Mouse (Mus musculus): ENCODE measurements around the gene Slit2. TPM values are rescaled to one million over a fixed set of nuclear protein-coding genes. Genes with fewer than 3 reads are reported as not detected.

Gene Slit2
- total and polyA plus RNA-seq, 2 experiments from 2014 or later, result 7.7 to 41.5 TPM

DNA sequence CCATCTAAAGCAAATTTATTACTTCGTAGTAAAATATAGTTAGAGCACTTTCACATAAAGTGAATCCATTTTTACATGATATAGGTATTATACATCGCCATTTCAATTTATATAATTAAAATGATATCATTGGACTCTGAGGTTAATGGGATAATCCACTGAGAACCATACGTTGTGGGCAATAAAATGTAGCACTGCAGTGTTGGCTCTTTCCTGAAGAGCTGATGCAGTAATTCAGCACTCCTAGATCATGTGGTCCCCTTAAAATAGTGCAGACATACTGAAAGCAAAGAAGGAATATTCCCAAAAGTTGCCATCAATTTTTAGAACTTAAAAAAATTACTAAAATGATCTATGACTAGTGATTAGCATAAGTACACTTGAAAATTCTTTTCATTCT lies 177.9 kb downstream of the Slit2 start:
- Histone ChIP-seq H3K4me2 (ENCODE audit: low read depth) (no peak overlapping the region), H3K4me3 (ENCODE audit: low read depth, low read length) (no peak overlapping the region), H3K27ac (ENCODE audit: low read depth, low read length) (no peak overlapping the region), H3K4me1 (ENCODE audit: insufficient read depth) (no peaks in the 10 kb centered on the region), H3K36me3 (ENCODE audit: insufficient read depth) (no peaks in the 10 kb centered on the region), H3K9me3 (ENCODE audit: low read length) (no peaks in the 10 kb centered on the region; the same call in 1 of the 2 replicates), H3K9ac (no peak overlapping the region), H3K27me3 (ENCODE audit: insufficient read depth, low read length) (no peaks in the 10 kb centered on the region)
- no peak for TF ChIP-seq CTCF (IDR thresholded peaks at IDR 0.05; ENCODE audit: low read depth)
- no peak for ATAC-seq
- DNase-seq, result no peak
- WGBS, result 88% methylated on average over 3 of the region's 3 CpGs

DNA sequence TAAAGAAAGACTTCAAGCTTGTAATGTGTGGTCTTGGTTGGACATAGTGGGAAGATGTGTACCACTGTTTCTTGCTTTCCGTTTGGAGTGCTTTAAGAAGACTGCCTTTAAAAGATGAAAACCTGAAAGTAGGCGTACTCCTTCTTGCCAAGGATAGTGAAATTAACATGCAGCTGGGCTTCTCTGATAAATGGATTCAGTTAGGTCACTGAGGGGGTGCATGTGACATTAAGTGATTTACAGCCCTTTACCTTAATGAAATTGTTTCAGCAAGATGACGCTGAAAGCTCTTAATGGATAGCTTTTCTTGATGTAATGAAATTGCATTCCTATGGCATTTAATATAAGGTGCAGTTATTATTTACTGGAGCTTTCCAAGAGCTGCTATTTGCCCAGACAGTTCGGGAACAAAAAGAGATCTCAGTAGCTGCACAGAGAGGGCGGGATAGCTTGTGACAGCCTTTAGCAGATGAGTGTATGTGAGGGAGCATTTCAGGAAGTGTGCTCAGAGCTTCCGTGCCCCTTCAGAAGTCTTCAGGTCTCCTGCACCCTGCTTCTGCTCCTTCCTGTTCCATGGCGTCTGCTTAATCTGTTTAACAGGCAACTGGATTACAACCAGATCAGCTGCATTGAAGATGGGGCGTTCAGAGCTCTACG lies 198.8 kb downstream of the Slit2 start:
- no peak for TF ChIP-seq CTCF (IDR thresholded peaks at IDR 0.05; ENCODE audit: low read depth)
- Histone ChIP-seq H3K4me3 (ENCODE audit: low read depth, low read length) (no peak overlapping the region), H3K36me3 (ENCODE audit: insufficient read depth) (no peaks in the 10 kb centered on the region), H3K9ac (no peak overlapping the region), H3K4me1 (ENCODE audit: insufficient read depth) (no peaks in the 10 kb centered on the region), H3K9me3 (ENCODE audit: low read length) (no peaks in the 10 kb centered on the region), H3K27me3 (ENCODE audit: insufficient read depth, low read length) (no peaks in the 10 kb centered on the region), H3K4me2 (ENCODE audit: low read depth) (no peak overlapping the region), H3K27ac (ENCODE audit: low read depth, low read length) (no peak overlapping the region)
- WGBS, result 60% methylated on average over 9 of the region's 9 CpGs
- ATAC-seq (no peak), DNase-seq (no peak)

DNA sequence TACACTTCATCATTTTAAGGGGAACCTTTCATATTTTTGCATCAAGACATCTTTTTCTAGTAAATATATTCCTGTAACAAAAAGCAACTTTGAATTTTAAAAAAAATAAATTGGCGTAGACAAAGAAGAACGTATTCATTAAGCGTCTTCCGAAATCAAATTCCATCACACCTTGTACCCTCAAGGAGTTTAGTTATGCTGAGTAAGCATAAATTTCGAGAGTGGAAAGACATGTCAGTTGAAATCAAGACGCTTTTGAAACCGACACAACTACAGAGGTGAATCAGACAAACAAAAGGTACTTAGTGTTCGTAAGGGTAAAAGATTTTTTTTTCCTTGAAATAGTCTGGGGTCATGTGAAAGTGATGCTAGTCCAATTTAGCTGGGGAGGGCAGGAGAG lies 201.4 kb downstream of the Slit2 start:
- no peak overlapping the region for H3K4me3 ChIP-seq (ENCODE audit: low read depth, low read length)
- H3K27me3 ChIP-seq (ENCODE audit: insufficient read depth, low read length), result no peaks in the 10 kb centered on the region
- no peak overlapping the region for H3K4me2 ChIP-seq (ENCODE audit: low read depth)
- H3K27ac ChIP-seq (ENCODE audit: low read depth, low read length), result no peak overlapping the region
- no peak overlapping the region for H3K9ac ChIP-seq
- no peak for ATAC-seq
- 91% methylated on average over 8 of the region's 8 CpGs for WGBS
- H3K4me1 ChIP-seq (ENCODE audit: insufficient read depth), result no peaks in the 10 kb centered on the region
- DNase-seq, result no peak
- no peaks in the 10 kb centered on the region for H3K9me3 ChIP-seq (ENCODE audit: low read length)
- no peaks in the 10 kb centered on the region for H3K36me3 ChIP-seq (ENCODE audit: insufficient read depth)
- no peak for TF ChIP-seq CTCF (IDR thresholded peaks at IDR 0.05; ENCODE audit: low read depth)

DNA sequence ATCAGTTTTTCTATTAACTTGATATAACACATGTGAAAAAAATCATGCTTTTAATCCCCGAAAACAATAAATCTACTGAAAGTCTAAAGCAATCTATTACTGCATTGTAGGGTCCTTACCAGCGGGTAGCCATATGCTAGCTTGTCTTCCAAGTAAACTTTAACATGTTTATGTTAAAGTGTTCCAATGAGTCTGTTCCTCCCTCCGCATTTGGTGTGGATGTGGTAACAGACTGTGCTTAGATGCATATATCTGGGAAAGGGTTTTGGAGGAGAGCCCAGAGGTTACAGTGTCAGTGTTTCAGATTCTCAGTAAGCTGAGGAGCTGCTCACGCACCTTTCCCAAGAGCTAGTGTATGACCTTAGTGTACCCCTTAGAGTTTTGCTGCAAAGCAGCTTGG lies 204.9 kb downstream of the Slit2 start:
- 70% methylated on average over 4 of the region's 4 CpGs for WGBS
- no peaks in the 10 kb centered on the region for H3K27me3 ChIP-seq (ENCODE audit: insufficient read depth, low read length)
- no peak overlapping the region for H3K4me2 ChIP-seq (ENCODE audit: low read depth)
- H3K4me3 ChIP-seq (ENCODE audit: low read depth, low read length), result no peak overlapping the region
- DNase-seq (no peak), ATAC-seq (peak; percentile 55)
- no peaks in the 10 kb centered on the region for H3K9me3 ChIP-seq (ENCODE audit: low read length)
- H3K27ac ChIP-seq (ENCODE audit: low read depth, low read length), result no peak overlapping the region
- H3K4me1 ChIP-seq (ENCODE audit: insufficient read depth), result no peaks in the 10 kb centered on the region
- no peak for TF ChIP-seq CTCF (IDR thresholded peaks at IDR 0.05; ENCODE audit: low read depth)
- no peaks in the 10 kb centered on the region for H3K36me3 ChIP-seq (ENCODE audit: insufficient read depth)
- no peak overlapping the region for H3K9ac ChIP-seq

DNA sequence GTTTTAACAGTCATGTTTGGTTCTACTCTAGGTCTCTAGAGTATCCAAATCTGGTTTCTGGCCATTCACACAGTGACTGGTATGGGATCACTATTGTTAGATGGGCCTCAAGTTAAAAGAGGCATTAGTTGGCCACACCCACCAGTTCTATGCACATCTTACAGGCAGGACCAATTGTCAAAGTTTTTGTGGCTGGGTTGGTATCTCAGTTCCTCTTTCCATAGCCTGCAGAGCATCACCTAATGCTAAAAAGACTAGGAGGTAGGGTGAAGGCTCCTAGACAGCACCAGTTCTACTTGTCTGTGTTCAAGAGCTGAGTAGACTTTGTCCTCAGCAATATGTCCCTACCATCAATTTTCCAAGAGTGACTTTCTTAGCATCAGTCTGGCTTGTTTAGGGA lies 216.4 kb downstream of the Slit2 start:
- no peak for ATAC-seq
- no peaks in the 10 kb centered on the region for H3K27me3 ChIP-seq (ENCODE audit: insufficient read depth, low read length)
- H3K9me3 ChIP-seq (ENCODE audit: low read length), result no peaks in the 10 kb centered on the region
- no peak overlapping the region for H3K4me3 ChIP-seq (ENCODE audit: low read depth, low read length)
- DNase-seq, result no peak
- H3K4me2 ChIP-seq (ENCODE audit: low read depth), result no peak overlapping the region
- H3K36me3 ChIP-seq (ENCODE audit: insufficient read depth), result no peaks in the 10 kb centered on the region
- TF ChIP-seq CTCF (IDR thresholded peaks at IDR 0.05; ENCODE audit: low read depth), result no peak
- H3K4me1 ChIP-seq (ENCODE audit: insufficient read depth), result no peaks in the 10 kb centered on the region
- no peak overlapping the region for H3K27ac ChIP-seq (ENCODE audit: low read depth, low read length)
- no peak overlapping the region for H3K9ac ChIP-seq

DNA sequence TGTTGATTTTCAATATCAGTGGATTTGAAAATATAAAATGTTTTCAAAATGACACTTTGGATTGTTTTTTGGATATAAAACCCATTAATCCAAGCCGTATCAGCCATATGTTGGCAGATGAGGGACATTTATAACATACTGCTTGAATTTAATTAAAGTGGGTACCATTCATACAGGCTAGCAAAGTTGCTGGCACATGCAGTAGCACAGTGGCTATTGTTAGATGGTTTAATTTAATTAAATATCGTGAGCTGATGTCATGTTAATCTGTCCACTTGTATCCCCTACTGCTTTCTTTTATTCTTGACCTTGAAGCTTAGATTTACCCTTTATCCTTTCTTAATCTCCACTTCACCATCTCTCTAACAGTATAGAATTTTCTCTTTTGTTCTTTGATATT lies 232.3 kb downstream of the Slit2 start:
- H3K9ac ChIP-seq, result no peak overlapping the region
- no peaks in the 10 kb centered on the region for H3K27me3 ChIP-seq (ENCODE audit: insufficient read depth, low read length)
- H3K9me3 ChIP-seq (ENCODE audit: low read length), result no peaks in the 10 kb centered on the region
- H3K4me3 ChIP-seq (ENCODE audit: low read depth, low read length), result no peak overlapping the region
- H3K4me2 ChIP-seq (ENCODE audit: low read depth), result no peak overlapping the region
- WGBS, result 31% methylated on average over 2 of the region's 2 CpGs
- DNase-seq, result no peak
- TF ChIP-seq CTCF (IDR thresholded peaks at IDR 0.05; ENCODE audit: low read depth), result no peak
- no peaks in the 10 kb centered on the region for H3K4me1 ChIP-seq (ENCODE audit: insufficient read depth)
- H3K27ac ChIP-seq (ENCODE audit: low read depth, low read length), result no peak overlapping the region
- no peaks in the 10 kb centered on the region for H3K36me3 ChIP-seq (ENCODE audit: insufficient read depth)
- ATAC-seq, result no peak

DNA sequence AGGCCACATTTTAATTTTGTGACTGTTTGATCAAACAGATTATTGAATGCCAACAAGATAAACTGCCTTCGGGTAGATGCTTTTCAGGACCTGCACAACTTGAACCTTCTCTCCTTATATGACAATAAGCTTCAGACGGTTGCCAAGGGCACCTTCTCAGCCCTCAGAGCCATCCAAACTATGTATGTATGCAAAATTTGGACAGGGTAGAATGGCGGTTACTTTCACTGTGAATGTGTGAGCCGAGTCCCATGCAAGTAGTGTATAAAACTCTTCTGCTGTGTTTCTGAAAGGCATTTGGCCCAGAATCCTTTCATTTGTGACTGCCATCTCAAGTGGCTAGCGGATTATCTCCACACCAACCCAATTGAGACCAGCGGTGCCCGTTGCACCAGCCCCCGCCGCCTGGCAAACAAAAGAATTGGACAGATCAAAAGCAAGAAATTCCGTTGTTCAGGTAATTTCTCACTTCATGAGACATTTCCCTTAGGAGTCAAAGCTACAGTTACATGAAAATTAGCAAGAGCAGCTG lies 236.8 kb downstream of the Slit2 start:
- H3K36me3 ChIP-seq (ENCODE audit: insufficient read depth), result no peaks in the 10 kb centered on the region
- no peak for DNase-seq
- no peaks in the 10 kb centered on the region for H3K27me3 ChIP-seq (ENCODE audit: insufficient read depth, low read length)
- H3K27ac ChIP-seq (ENCODE audit: low read depth, low read length), result no peak overlapping the region
- no peak overlapping the region for H3K4me2 ChIP-seq (ENCODE audit: low read depth)
- H3K4me1 ChIP-seq (ENCODE audit: insufficient read depth), result no peaks in the 10 kb centered on the region
- 46% methylated on average over 10 of the region's 10 CpGs for WGBS
- H3K9ac ChIP-seq, result no peak overlapping the region
- TF ChIP-seq CTCF (IDR thresholded peaks at IDR 0.05; ENCODE audit: low read depth), result no peak
- H3K9me3 ChIP-seq (ENCODE audit: low read length), result no peaks in the 10 kb centered on the region
- H3K4me3 ChIP-seq (ENCODE audit: low read depth, low read length), result no peak overlapping the region
- no peak for ATAC-seq
